ENCODE assay signal across 28 mouse cellular contexts in genomic region chr10:128041636-128042035, GRCm38 (mm10). TPM values are rescaled to one million over a fixed set of nuclear protein-coding genes. Genes with fewer than 3 reads are reported as not detected.
DNase-seq lines count a peak whose midpoint lies in the region; ATAC-seq lines count a peak whose summit lies in the region.
"Had no signal": no experiment of that assay in that cellular context is flagged by ENCODE, and none has a peak within 500 bp of the region (broad histone marks: within the 10 kb centered on the region; RNA-seq: fewer than 3 reads in every experiment).

No protein-coding gene starts in this region.

- peak; percentile 82 for DNase-seq in heart, adult 11 months
- no peak for DNase-seq in heart, adult 18-20 months
- DNase-seq in heart, adult 9 months (ENCODE audit: low spot score in 2 of 2) = no peak
- DNase-seq in liver = no peak
- no peak for DNase-seq in adrenal gland, postnatal 4 days (ENCODE audit: low spot score in 2 of 2)
- DNase-seq: adrenal gland, adult 8-10 months; adrenal gland, postnatal 36 days; cerebellum, adult 11 months; cerebellum, adult 8-10 months; cerebellum, postnatal 14 days; embryo, embryonic 11 days; forebrain, postnatal 0 days; gastrocnemius, postnatal 36 days; heart, adult 2 months; heart, postnatal 10 days; kidney, adult 18-20 months had no signal

- H3K36me3 ChIP-seq in heart, embryonic 14.5 days (ENCODE audit: control insufficient read depth, insufficient read depth, low read length) = peaks cover 88% of the 10 kb centered on the region
- H3K36me3 ChIP-seq in liver, embryonic 12.5 days = peaks cover 95% of the 10 kb centered on the region

- WGBS in heart, embryonic 14.5 days = 68% methylated on average over 4 of the region's 4 CpGs
- WGBS in liver, embryonic 12.5 days (ENCODE audit: insufficient replicate concordance) = 85% methylated on average over 4 of the region's 4 CpGs

- H3K4me1 ChIP-seq in heart, embryonic 14.5 days (ENCODE audit: control insufficient read depth in 2 of 2, insufficient read depth in 2 of 2, low read length in 2 of 2) = peaks cover 23 to 80% of the 10 kb centered on the region in 2 experiments
- peaks cover 82% of the 10 kb centered on the region for H3K4me1 ChIP-seq in liver, embryonic 12.5 days

- H3K4me2 ChIP-seq in heart, embryonic 14.5 days (ENCODE audit: low read length) = no peak overlapping the region
- H3K4me2 ChIP-seq in liver, embryonic 12.5 days = no peak overlapping the region
- H3K4me2 ChIP-seq: embryonic facial prominence, embryonic 12.5 days; forebrain, embryonic 13.5 days had no signal

- peak overlapping the region; percentile 21; the same call in 1 of the 2 replicates for H3K9ac ChIP-seq in heart, embryonic 14.5 days (ENCODE audit: low read length)
- H3K9ac ChIP-seq in liver, embryonic 12.5 days = no peak overlapping the region
- H3K9ac ChIP-seq: embryonic facial prominence, embryonic 12.5 days; forebrain, embryonic 13.5 days; forebrain, postnatal 0 days had no signal

- no peaks in the 10 kb centered on the region for H3K27me3 ChIP-seq in heart, embryonic 14.5 days (ENCODE audit: control insufficient read depth, insufficient read depth, low read length)
- no peaks in the 10 kb centered on the region for H3K27me3 ChIP-seq in liver, embryonic 12.5 days (replicated peaks)
- H3K27me3 ChIP-seq: CH12.LX; embryonic facial prominence, embryonic 12.5 days; forebrain, embryonic 13.5 days had no signal

- H3K4me3 ChIP-seq in heart, embryonic 14.5 days (ENCODE audit: control insufficient read depth in 1 of 2, insufficient read depth in 1 of 2, low read depth in 1 of 2, low read length in 2 of 2) = no peak overlapping the region
- H3K4me3 ChIP-seq in liver, embryonic 12.5 days = no peak overlapping the region
- H3K4me3 ChIP-seq: embryonic facial prominence, embryonic 12.5 days; forebrain, embryonic 13.5 days; heart, adult 2 months had no signal

- no peak overlapping the region for H3K27ac ChIP-seq in heart, embryonic 14.5 days (replicated peaks in 1 of 2; ENCODE audit: control insufficient read depth in 1 of 2, insufficient read depth in 1 of 2, low read depth in 2 of 2, low read length in 2 of 2)
- 0 out of 2 replicates have a peak overlapping the region, but pooled peaks have one; percentile 5 for H3K27ac ChIP-seq in liver, embryonic 12.5 days
- H3K27ac ChIP-seq: embryonic facial prominence, embryonic 12.5 days; forebrain, embryonic 13.5 days; heart, adult 2 months had no signal

- ATAC-seq in heart, embryonic 14.5 days (ENCODE audit: insufficient number of reproducible peaks, insufficient read depth, low FRiP score, low read depth) = no peak
- no peak for ATAC-seq in liver, embryonic 12.5 days
- ATAC-seq: forebrain, embryonic 13.5 days; forebrain, postnatal 0 days; hindbrain, embryonic 16.5 days had no signal

- no peaks in the 10 kb centered on the region for H3K9me3 ChIP-seq in heart, embryonic 14.5 days (ENCODE audit: control insufficient read depth, low read length)
- no peaks in the 10 kb centered on the region for H3K9me3 ChIP-seq in liver, embryonic 12.5 days (replicated peaks)
- H3K9me3 ChIP-seq: embryonic facial prominence, embryonic 12.5 days; forebrain, embryonic 13.5 days had no signal

RNA-seq across cellular contexts. Expression of gene Naca, which starts 6.3 kb away (rescaled TPM):
- total RNA-seq in heart, adult 18-20 months (2021) = 100 to 1,000 TPM; 462 to 532 TPM
- 540 and 614 TPM in 2 replicates for polyA plus RNA-seq in heart, embryonic 14.5 days (2014; fragmentation: Nextera tagmentation; extraction: Ambion mirVana)
- polyA plus RNA-seq in liver, embryonic 12.5 days (2016; fragmentation: Nextera tagmentation; extraction: Ambion mirVana) = 666 and 682 TPM in 2 replicates
- total RNA-seq in adrenal gland, postnatal 4 days (2021) = 100 to 1,000 TPM; 823 to 829 TPM

RNA-seq across cellular contexts. Expression of gene Ptges3, which starts 17.1 kb away (rescaled TPM):
- 100 to 1,000 TPM; 104 to 110 TPM for total RNA-seq in heart, adult 18-20 months (2021)
- polyA plus RNA-seq in heart, embryonic 14.5 days (2014; fragmentation: Nextera tagmentation; extraction: Ambion mirVana) = 280 and 290 TPM in 2 replicates
- polyA plus RNA-seq in liver, embryonic 12.5 days (2016; fragmentation: Nextera tagmentation; extraction: Ambion mirVana) = 406 and 407 TPM in 2 replicates
- total RNA-seq in adrenal gland, postnatal 4 days (2021) = 100 to 1,000 TPM; 152 to 160 TPM

RNA-seq across cellular contexts. Expression of gene Prim1, which starts 26.7 kb away (rescaled TPM):
- total RNA-seq in heart, adult 18-20 months (2021) = 1 to 10 TPM; 1.5 to 2.2 TPM
- 44.8 and 44.9 TPM in 2 replicates for polyA plus RNA-seq in heart, embryonic 14.5 days (2014; fragmentation: Nextera tagmentation; extraction: Ambion mirVana)
- polyA plus RNA-seq in liver, embryonic 12.5 days (2016; fragmentation: Nextera tagmentation; extraction: Ambion mirVana) = 88.9 and 93.3 TPM in 2 replicates
- 10 to 100 TPM; 22.3 to 26.6 TPM for total RNA-seq in adrenal gland, postnatal 4 days (2021)

RNA-seq across cellular contexts. Expression of gene Hsd17b6, which starts 34.2 kb away (rescaled TPM):
- not detected for total RNA-seq in heart, adult 18-20 months (2021)
- polyA plus RNA-seq in heart, embryonic 14.5 days (2014; fragmentation: Nextera tagmentation; extraction: Ambion mirVana) = not detected in 2 replicates
- 0.17 TPM in 1 of 2 replicates, not detected in the other for polyA plus RNA-seq in liver, embryonic 12.5 days (2016; fragmentation: Nextera tagmentation; extraction: Ambion mirVana)
- 1 to 10 TPM in 1 of 2 experiments, under 1 TPM in 1; 0.22 to 8.9 TPM for total RNA-seq in adrenal gland, postnatal 4 days (2021)
- total RNA-seq: common myeloid progenitor, adult 5-6 weeks; forebrain, postnatal 0 days; gastrocnemius, adult 8-10 months; gastrocnemius, postnatal 36 days; heart, adult 2 months; heart, postnatal 10 days had no signal
- polyA plus RNA-seq: brain, embryonic 14.5 days; embryonic facial prominence, embryonic 12.5 days; forebrain, embryonic 13.5 days; forebrain, postnatal 0 days; heart, adult 2 months; hindbrain, embryonic 11.5 days; hindbrain, embryonic 16.5 days; intestine, embryonic 14.5 days; kidney, embryonic 14.5 days had no signal

RNA-seq across cellular contexts. Expression of gene Atp5b, which starts 41.4 kb away (rescaled TPM):
- 1,000 to 10,000 TPM; 8,639 to 9,190 TPM for total RNA-seq in heart, adult 18-20 months (2021)
- 6,412 and 6,474 TPM in 2 replicates for polyA plus RNA-seq in heart, embryonic 14.5 days (2014; fragmentation: Nextera tagmentation; extraction: Ambion mirVana)
- polyA plus RNA-seq in liver, embryonic 12.5 days (2016; fragmentation: Nextera tagmentation; extraction: Ambion mirVana) = 2,130 and 2,180 TPM in 2 replicates
- 1,000 to 10,000 TPM; 2,157 to 2,362 TPM for total RNA-seq in adrenal gland, postnatal 4 days (2021)

Comparison
In these comparisons a context has a peak if more than half of its experiments do, and no peak if none do; other contexts are left out.
1. RNA of gene Prim1, which starts 26.7 kb away (total RNA-seq): 22.3 to 26.6 TPM in adrenal gland, postnatal 4 days; 1.5 to 2.2 TPM in heart, adult 18-20 months; every median in the first group is over 4 times any median in the second.